Mouse (Mus musculus) heart, adult 2 months (tissue): Measurements from ENCODE around the gene Kif5c.

Source experiments
- CTCF ChIP-seq: fragments of 200-600 bp; IDR thresholded peaks from 2 replicates; pipeline ENCODE4 v1.8.1; 2022; ENCODE audit warnings: antibody characterized with exemption, mild to moderate bottlenecking, moderate library complexity
- POLR2A ChIP-seq: fragments of 200-500 bp; IDR thresholded peaks from 2 replicates; pipeline ENCODE4 v1.6.1; 2011; ENCODE audit warnings: mild to moderate bottlenecking, low read depth, low read length, control low read depth; ENCODE audit not compliant: insufficient read depth

DNA sequence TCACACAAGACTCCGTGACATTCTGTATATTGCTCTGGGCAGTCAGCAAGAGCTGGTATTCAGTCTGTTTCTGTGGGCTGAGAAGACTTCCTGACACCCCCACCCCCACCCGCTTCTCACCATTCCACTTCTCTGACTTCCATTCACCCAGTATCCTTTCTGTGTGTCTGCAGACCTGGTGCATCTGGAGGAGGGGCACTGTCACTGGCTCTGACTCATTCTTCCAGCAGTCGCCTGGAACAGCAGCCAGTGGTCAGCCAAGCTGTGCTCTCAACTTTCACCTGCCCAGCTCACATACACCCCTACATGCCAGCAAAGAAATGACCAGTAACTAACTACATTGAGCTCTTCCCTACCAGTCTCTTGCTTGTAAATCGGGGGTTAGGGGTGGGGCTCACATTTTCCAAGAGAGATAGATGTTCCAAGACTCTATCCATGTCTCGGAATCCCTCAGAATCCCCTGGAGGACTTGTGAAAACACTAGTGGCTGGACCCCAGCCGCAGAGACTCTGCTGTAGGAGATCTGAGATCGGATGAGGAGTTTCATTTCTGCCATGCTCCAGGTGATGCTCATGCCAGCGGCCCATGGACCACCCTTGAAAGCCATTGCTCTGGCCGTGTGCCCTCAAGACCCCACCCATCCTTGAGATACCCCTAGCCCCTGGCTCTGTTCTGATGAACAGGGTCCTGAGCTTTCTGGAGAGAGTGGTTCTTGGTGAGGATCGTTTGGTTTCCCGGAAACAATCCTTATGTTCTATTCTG, 47.8 kb upstream of the Kif5c start:
- TF ChIP-seq POLR2A: no peak
- TF ChIP-seq CTCF: no peak
